Mouse (Mus musculus) layer of hippocampus, postnatal 14 days (tissue): ENCODE data around the gene Rnf152. TPM values are rescaled to one million over a fixed set of nuclear protein-coding genes. Genes with fewer than 3 reads are reported as not detected.

Experiments used
- DNase-seq, 2 experiments: peaks; one replicate each; pipeline ENCODE4 v3.0.0; 2021 to 2022; ENCODE audit warnings: low spot score in 2 of 2, mixed read lengths in 1 of 2
- total RNA-seq, 2 experiments: library from RNA; stranded (reverse); gene quantifications; 2 replicates each; pipeline ENCODE4 v1.2.3; 2021

Gene Rnf152
- total RNA-seq, 2 experiments from 2014 or later: 6.3 to 8.2 TPM

- no peak for DNase-seq
These were observed 113.0 kb downstream of the Rnf152 start for GRCm38 (mm10) chr1:105243359-105244142.

- peak in 1 of 2 experiments; percentile 9 for DNase-seq
These were observed 116.3 kb downstream of the Rnf152 start for GRCm38 (mm10) chr1:105240185-105240584.
